8 mouse cellular contexts compared by ENCODE assay signal in genomic region chr2:31962501-31963224, GRCm38 (mm10). TPM values are rescaled to one million over a fixed set of nuclear protein-coding genes. Genes with fewer than 3 reads are reported as not detected.
DNase-seq lines count a peak whose midpoint lies in the region; ATAC-seq lines count a peak whose summit lies in the region.

No protein-coding gene starts in this region.

- H3K27ac ChIP-seq in lung, embryonic 16.5 days (ENCODE audit: low read length): peak overlapping the region; percentile 89

- no peaks in the 10 kb centered on the region for H3K9me3 ChIP-seq in lung, embryonic 16.5 days (ENCODE audit: control insufficient read depth, low read length)

- H3K4me3 ChIP-seq in lung, embryonic 16.5 days (ENCODE audit: low read length): no peak overlapping the region

- no peaks in the 10 kb centered on the region for H3K27me3 ChIP-seq in lung, embryonic 16.5 days (ENCODE audit: control insufficient read depth, insufficient read depth, low read depth, low read length)

- H3K9ac ChIP-seq in lung, embryonic 16.5 days (ENCODE audit: low read length): 0 out of 2 replicates have a peak overlapping the region, but pooled peaks have one; percentile 1

- H3K36me3 ChIP-seq in lung, embryonic 16.5 days (ENCODE audit: control insufficient read depth, insufficient read depth, low read length): no peaks in the 10 kb centered on the region

- no peak overlapping the region for H3K4me2 ChIP-seq in lung, embryonic 16.5 days (ENCODE audit: low read depth, low read length)

- DNase-seq in 3134 (ENCODE audit: extremely low read depth, insufficient read length, low spot score): peak; percentile 44
- DNase-seq in cerebellum, adult 11 months: peak; percentile 69
- peak; percentile 45 to 69 for DNase-seq in frontal cortex, adult 2 months (ENCODE audit: extremely low spot score in 1 of 2, low spot score in 1 of 2)
- peak; percentile 63 to 86 for DNase-seq in kidney, postnatal 25 days
- DNase-seq in right cerebral cortex, postnatal 25 days: peak; percentile 33
- DNase-seq in embryo, embryonic 9.5 days (ENCODE audit: extremely low spot score): no peak

- ATAC-seq in lung, embryonic 16.5 days (ENCODE audit: low read depth): peak; percentile 86
- no peak for ATAC-seq in activated CD4-positive, CD25-positive, alpha-beta regulatory T cell, adult 4 months

- peaks cover 10% of the 10 kb centered on the region for H3K4me1 ChIP-seq in lung, embryonic 16.5 days (replicated peaks; ENCODE audit: control insufficient read depth, insufficient read depth, low read length)

- 50% methylated on average over 8 of the region's 8 CpGs for WGBS in lung, embryonic 16.5 days

RNA-seq across cellular contexts. Expression of gene Nup214, which starts 11.6 kb away (rescaled TPM):
- 33.2 and 44.4 TPM in 2 replicates for polyA plus RNA-seq in frontal cortex, adult 2 months (2012; rRNA removed)
- 86.6 and 92.3 TPM in 2 replicates for polyA plus RNA-seq in lung, embryonic 16.5 days (2015; fragmentation: Nextera tagmentation; extraction: Ambion mirVana)
- polyA plus RNA-seq in activated CD4-positive, CD25-positive, alpha-beta regulatory T cell, adult 4 months (2017; shearing (Covaris generic)): 10 to 100 TPM; 78.0 to 79.8 TPM

RNA-seq across cellular contexts. Expression of gene Aif1l, which starts 12.7 kb away (rescaled TPM):
- polyA plus RNA-seq in frontal cortex, adult 2 months (2012; rRNA removed): 8.7 and 9.2 TPM in 2 replicates
- polyA plus RNA-seq in lung, embryonic 16.5 days (2015; fragmentation: Nextera tagmentation; extraction: Ambion mirVana): 34.1 and 34.7 TPM in 2 replicates
- polyA plus RNA-seq in activated CD4-positive, CD25-positive, alpha-beta regulatory T cell, adult 4 months (2017; shearing (Covaris generic)): not detected
